In the genomic region with DNA sequence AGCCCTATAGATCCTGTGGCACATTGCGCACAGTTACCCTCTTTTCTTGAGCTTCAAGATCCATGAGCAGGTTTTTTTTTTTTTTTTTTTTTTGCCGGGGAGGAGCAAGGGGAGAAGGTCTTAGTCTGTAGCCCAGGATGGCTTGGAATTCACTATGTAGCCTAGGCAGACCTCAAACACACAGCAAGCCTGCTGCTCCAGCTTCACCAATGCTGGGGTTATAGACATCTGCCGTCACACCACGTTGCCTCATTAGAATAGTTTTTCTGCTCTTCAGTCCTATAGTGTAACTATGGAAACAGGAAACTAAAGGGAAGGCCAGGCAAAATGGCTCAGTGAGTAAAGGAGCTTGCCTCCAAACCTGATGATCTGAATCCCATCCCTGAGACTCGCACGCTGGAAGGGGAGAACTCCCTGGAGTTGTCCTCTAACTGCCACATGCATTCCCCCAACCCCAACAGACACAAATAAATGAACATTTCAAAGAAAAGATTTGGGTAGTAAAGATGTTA, we compare ENCODE assay signal across 15 mouse cellular contexts.
"Had no signal": no experiment of that assay in that cellular context is flagged by ENCODE, and none has a peak within 500 bp of the region (broad histone marks: within the 10 kb centered on the region; RNA-seq: fewer than 3 reads in every experiment).

No protein-coding gene starts in this region.

- H3K9ac ChIP-seq: kidney, embryonic 15.5 days; liver, embryonic 13.5 days; neural tube, embryonic 13.5 days had no signal

- H3K4me1 ChIP-seq: liver, embryonic 13.5 days had no signal

- H3K27ac ChIP-seq: kidney, embryonic 15.5 days; left cerebral cortex, adult 2 months; liver, embryonic 13.5 days; neural tube, embryonic 13.5 days had no signal

- DNase-seq: kidney, adult 11 months; kidney, adult 8-10 months; kidney, postnatal 10 days; kidney, postnatal 36 days; layer of hippocampus, postnatal 36 days; liver, embryonic 13.5 days; lung, adult 2 months; lung, postnatal 14 days; lung, postnatal 4 days; thymus, adult 18-20 months; thymus, postnatal 36 days had no signal

- H3K9me3 ChIP-seq: kidney, embryonic 15.5 days; liver, embryonic 13.5 days; neural tube, embryonic 13.5 days had no signal

- H3K36me3 ChIP-seq: kidney, embryonic 15.5 days; liver, embryonic 13.5 days; neural tube, embryonic 13.5 days had no signal

- H3K4me3 ChIP-seq: kidney, embryonic 15.5 days; left cerebral cortex, adult 2 months; liver, embryonic 13.5 days; myocyte; neural tube, embryonic 13.5 days had no signal

- H3K4me2 ChIP-seq: kidney, embryonic 15.5 days; liver, embryonic 13.5 days; neural tube, embryonic 13.5 days had no signal

- H3K27me3 ChIP-seq: kidney, embryonic 15.5 days; liver, embryonic 13.5 days; neural tube, embryonic 13.5 days had no signal
